Mouse (Mus musculus) lung, adult 2 months (tissue): ENCODE results near the gene Cd320.
"Not testable (repeated sequence)": the region's sequence is repeated elsewhere in the genome, so short reads cannot be mapped to it uniquely, and the experiment has no call there.

Experiments used
- CTCF ChIP-seq: fragments of 200-500 bp; IDR thresholded peaks from 2 replicates; pipeline ENCODE4 v1.5.1; 2011; ENCODE audit warnings: mild to moderate bottlenecking, low read length, control low read depth; ENCODE audit not compliant: insufficient read depth
- POLR2A ChIP-seq: fragments of 200-500 bp; IDR thresholded peaks from 2 replicates; pipeline ENCODE4 v1.6.1; 2011; ENCODE audit warnings: low read depth, mild to moderate bottlenecking, control low read depth, low read length, borderline replicate concordance; ENCODE audit errors: extremely low read depth

GRCm38 (mm10) chr17:33889941-33890532, 47.1 kb downstream of the Cd320 start:
- TF ChIP-seq POLR2A, CTCF: not testable (repeated sequence)
